Comparison of ENCODE assay signal across 33 mouse cellular contexts in genomic region chr2:124354716-124355115, GRCm38 (mm10).
"Had no signal": no experiment of that assay in that cellular context is flagged by ENCODE, and none has a peak within 500 bp of the region (broad histone marks: within the 10 kb centered on the region; RNA-seq: fewer than 3 reads in every experiment).

No protein-coding gene starts in this region.

- ATAC-seq: hindbrain, embryonic 16.5 days; hindbrain, postnatal 0 days; inflammation-experienced regulatory T-cells, adult 6 months; intestine, embryonic 15.5 days; intestine, embryonic 16.5 days; intestine, postnatal 0 days had no signal

- H3K9me3 ChIP-seq: heart, embryonic 12.5 days; heart, embryonic 13.5 days; heart, embryonic 15.5 days; hindbrain, embryonic 10.5 days; hindbrain, embryonic 12.5 days; hindbrain, embryonic 13.5 days; hindbrain, embryonic 15.5 days; intestine, embryonic 15.5 days; kidney, embryonic 15.5 days had no signal

- H3K9ac ChIP-seq: heart, embryonic 12.5 days; heart, embryonic 13.5 days; heart, embryonic 15.5 days; hindbrain, embryonic 12.5 days; hindbrain, embryonic 13.5 days; hindbrain, embryonic 14.5 days; hindbrain, embryonic 15.5 days; intestine, embryonic 15.5 days; kidney, embryonic 15.5 days had no signal

- H3K4me2 ChIP-seq: heart, embryonic 11.5 days; heart, embryonic 12.5 days; heart, embryonic 13.5 days; heart, embryonic 15.5 days; hindbrain, embryonic 12.5 days; hindbrain, embryonic 13.5 days; hindbrain, embryonic 14.5 days; hindbrain, embryonic 15.5 days; intestine, embryonic 15.5 days; kidney, embryonic 15.5 days had no signal

- H3K4me1 ChIP-seq: heart, embryonic 10.5 days; heart, embryonic 12.5 days; heart, embryonic 13.5 days; heart, embryonic 15.5 days; hindbrain, embryonic 10.5 days; hindbrain, embryonic 12.5 days; hindbrain, embryonic 13.5 days; hindbrain, embryonic 15.5 days; intestine, embryonic 15.5 days; kidney, embryonic 15.5 days had no signal

- H3K4me3 ChIP-seq: heart, embryonic 10.5 days; heart, embryonic 12.5 days; heart, embryonic 13.5 days; heart, embryonic 15.5 days; hindbrain, embryonic 10.5 days; hindbrain, embryonic 12.5 days; hindbrain, embryonic 13.5 days; hindbrain, embryonic 15.5 days; intestine, embryonic 15.5 days; kidney, embryonic 15.5 days had no signal

- H3K36me3 ChIP-seq: heart, embryonic 10.5 days; heart, embryonic 12.5 days; heart, embryonic 13.5 days; heart, embryonic 15.5 days; hindbrain, embryonic 10.5 days; hindbrain, embryonic 12.5 days; hindbrain, embryonic 13.5 days; hindbrain, embryonic 15.5 days; intestine, embryonic 15.5 days; kidney, embryonic 15.5 days had no signal

- DNase-seq: heart, postnatal 10 days; heart, postnatal 14 days; heart, postnatal 36 days; heart, postnatal 4 days; kidney, adult 11 months; kidney, adult 18-20 months; kidney, adult 2 months; kidney, adult 8-10 months; kidney, adult 9 months; kidney, postnatal 10 days; kidney, postnatal 14 days; kidney, postnatal 25 days; kidney, postnatal 36 days; kidney, postnatal 4 days; layer of hippocampus, postnatal 36 days had no signal

- H3K27ac ChIP-seq: heart, embryonic 10.5 days; heart, embryonic 13.5 days; heart, embryonic 15.5 days; hindbrain, embryonic 10.5 days; hindbrain, embryonic 12.5 days; hindbrain, embryonic 13.5 days; hindbrain, embryonic 14.5 days; hindbrain, embryonic 15.5 days; hindbrain, postnatal 0 days; intestine, embryonic 15.5 days; kidney, embryonic 15.5 days; kidney, postnatal 0 days had no signal

- H3K27me3 ChIP-seq: heart, embryonic 12.5 days; heart, embryonic 13.5 days; heart, embryonic 15.5 days; hindbrain, embryonic 12.5 days; hindbrain, embryonic 13.5 days; hindbrain, embryonic 15.5 days; intestine, embryonic 15.5 days; kidney, embryonic 15.5 days had no signal
